Mouse (Mus musculus): ENCODE data around the gene Vamp2. TPM values are rescaled to one million over a fixed set of nuclear protein-coding genes. Genes with fewer than 3 reads are reported as not detected.

Vamp2 gene
- polyA plus RNA-seq, 1 experiment from 2014 or later = 81.5 TPM

GRCm38 (mm10) chr11:69109032-69109900, 21.0 kb downstream of the Vamp2 start:
- H3K9me3 ChIP-seq (ENCODE audit: low read length) = no peaks in the 10 kb centered on the region
- WGBS = 85% methylated on average over 13 of the region's 13 CpGs
- H3K27me3 ChIP-seq (ENCODE audit: insufficient read depth, low read length) = no peaks in the 10 kb centered on the region
- H3K27ac ChIP-seq (ENCODE audit: low read length) = no peak overlapping the region
- no peak overlapping the region for H3K4me3 ChIP-seq (ENCODE audit: low read length)
- peaks cover 3% of the 10 kb centered on the region; the same call in 1 of the 2 replicates for H3K4me1 ChIP-seq (ENCODE audit: insufficient read depth, low read length)
- H3K9ac ChIP-seq (replicated peaks; ENCODE audit: low read length) = no peak overlapping the region
- H3K4me2 ChIP-seq (replicated peaks; ENCODE audit: low read depth, low read length) = no peak overlapping the region
- no peak for ATAC-seq (ENCODE audit: low FRiP score, low TSS enrichment)
- H3K36me3 ChIP-seq (ENCODE audit: insufficient read depth, low read length) = peaks cover 41% of the 10 kb centered on the region

GRCm38 (mm10) chr11:69110319-69111046, 22.2 kb downstream of the Vamp2 start:
- Histone ChIP-seq H3K9ac (replicated peaks; ENCODE audit: low read length) (peak overlapping the region; percentile 59), H3K4me2 (replicated peaks; ENCODE audit: low read depth, low read length) (peak overlapping the region; percentile 60), H3K4me1 (ENCODE audit: insufficient read depth, low read length) (peaks cover 3% of the 10 kb centered on the region; the same call in 1 of the 2 replicates), H3K27ac (ENCODE audit: low read length) (peak overlapping the region; percentile 46), H3K4me3 (ENCODE audit: low read length) (peak overlapping the region; percentile 51), H3K36me3 (ENCODE audit: insufficient read depth, low read length) (peaks cover 29% of the 10 kb centered on the region), H3K9me3 (ENCODE audit: low read length) (no peaks in the 10 kb centered on the region), H3K27me3 (ENCODE audit: insufficient read depth, low read length) (no peaks in the 10 kb centered on the region)
- peak; percentile 66; the same call in 1 of the 2 replicates for ATAC-seq (ENCODE audit: low FRiP score, low TSS enrichment)
- under 1% methylated on average over 30 of the region's 30 CpGs for WGBS

- no peaks in the 10 kb centered on the region for H3K9me3 ChIP-seq (ENCODE audit: low read length)
- 3% methylated on average over 21 of the region's 21 CpGs for WGBS
- peak overlapping the region; percentile 59 for H3K9ac ChIP-seq (replicated peaks; ENCODE audit: low read length)
- H3K27ac ChIP-seq (ENCODE audit: low read length) = no peak overlapping the region
- peak overlapping the region; percentile 51 for H3K4me3 ChIP-seq (ENCODE audit: low read length)
- no peak; the same call in 1 of the 2 replicates for ATAC-seq (ENCODE audit: low FRiP score, low TSS enrichment)
- peaks cover 3% of the 10 kb centered on the region; the same call in 1 of the 2 replicates for H3K4me1 ChIP-seq (ENCODE audit: insufficient read depth, low read length)
- H3K4me2 ChIP-seq (replicated peaks; ENCODE audit: low read depth, low read length) = peak overlapping the region; percentile 60
- peaks cover 22% of the 10 kb centered on the region for H3K36me3 ChIP-seq (ENCODE audit: insufficient read depth, low read length)
- no peaks in the 10 kb centered on the region for H3K27me3 ChIP-seq (ENCODE audit: insufficient read depth, low read length)
These were observed 22.9 kb downstream of the Vamp2 start for GRCm38 (mm10) chr11:69111051-69111810.

GRCm38 (mm10) chr11:69111865-69112264, 23.6 kb downstream of the Vamp2 start:
- H3K4me1 ChIP-seq (ENCODE audit: insufficient read depth, low read length) = peaks cover 3% of the 10 kb centered on the region; the same call in 1 of the 2 replicates
- H3K4me3 ChIP-seq (ENCODE audit: low read length) = no peak overlapping the region
- no peak overlapping the region for H3K27ac ChIP-seq (ENCODE audit: low read length)
- no peaks in the 10 kb centered on the region for H3K9me3 ChIP-seq (ENCODE audit: low read length)
- 55% methylated on average over 4 of the region's 4 CpGs for WGBS
- no peaks in the 10 kb centered on the region for H3K27me3 ChIP-seq (ENCODE audit: insufficient read depth, low read length)
- no peak for ATAC-seq (ENCODE audit: low FRiP score, low TSS enrichment)
- H3K9ac ChIP-seq (replicated peaks; ENCODE audit: low read length) = no peak overlapping the region; the same call in 1 of the 2 replicates
- no peak overlapping the region; the same call in 1 of the 2 replicates for H3K4me2 ChIP-seq (replicated peaks; ENCODE audit: low read depth, low read length)
- peaks cover 19% of the 10 kb centered on the region for H3K36me3 ChIP-seq (ENCODE audit: insufficient read depth, low read length)

- WGBS = 78% methylated on average over 3 of the region's 3 CpGs
- H3K27ac ChIP-seq (ENCODE audit: low read length) = no peak overlapping the region
- no peaks in the 10 kb centered on the region for H3K9me3 ChIP-seq (ENCODE audit: low read length)
- H3K9ac ChIP-seq (replicated peaks; ENCODE audit: low read length) = no peak overlapping the region
- no peak overlapping the region for H3K4me2 ChIP-seq (replicated peaks; ENCODE audit: low read depth, low read length)
- no peaks in the 10 kb centered on the region for H3K36me3 ChIP-seq (ENCODE audit: insufficient read depth, low read length)
- no peak overlapping the region for H3K4me3 ChIP-seq (ENCODE audit: low read length)
- peaks cover 12% of the 10 kb centered on the region for H3K4me1 ChIP-seq (ENCODE audit: insufficient read depth, low read length)
- no peaks in the 10 kb centered on the region for H3K27me3 ChIP-seq (ENCODE audit: insufficient read depth, low read length)
- no peak for ATAC-seq (ENCODE audit: low FRiP score, low TSS enrichment)
These were observed 25.7 kb downstream of the Vamp2 start for GRCm38 (mm10) chr11:69114018-69114417.

GRCm38 (mm10) chr11:69114621-69115020, 26.3 kb downstream of the Vamp2 start:
- Histone ChIP-seq H3K4me1 (ENCODE audit: insufficient read depth, low read length) (peaks cover 18% of the 10 kb centered on the region), H3K27ac (ENCODE audit: low read length) (no peak overlapping the region), H3K36me3 (ENCODE audit: insufficient read depth, low read length) (no peaks in the 10 kb centered on the region), H3K9ac (replicated peaks; ENCODE audit: low read length) (no peak overlapping the region), H3K4me2 (replicated peaks; ENCODE audit: low read depth, low read length) (no peak overlapping the region), H3K9me3 (ENCODE audit: low read length) (no peaks in the 10 kb centered on the region), H3K27me3 (ENCODE audit: insufficient read depth, low read length) (no peaks in the 10 kb centered on the region), H3K4me3 (ENCODE audit: low read length) (no peak overlapping the region)
- 83% methylated on average over 3 of the region's 3 CpGs for WGBS
- ATAC-seq (ENCODE audit: low FRiP score, low TSS enrichment) = no peak

GRCm38 (mm10) chr11:69116843-69117242, 28.6 kb downstream of the Vamp2 start:
- Histone ChIP-seq H3K27ac (ENCODE audit: low read length) (no peak overlapping the region), H3K9ac (replicated peaks; ENCODE audit: low read length) (no peak overlapping the region), H3K4me2 (replicated peaks; ENCODE audit: low read depth, low read length) (peak overlapping the region; percentile 88; the same call in 1 of the 2 replicates), H3K27me3 (ENCODE audit: insufficient read depth, low read length) (no peaks in the 10 kb centered on the region), H3K4me1 (ENCODE audit: insufficient read depth, low read length) (peaks cover 25% of the 10 kb centered on the region), H3K36me3 (ENCODE audit: insufficient read depth, low read length) (no peaks in the 10 kb centered on the region), H3K9me3 (ENCODE audit: low read length) (no peaks in the 10 kb centered on the region), H3K4me3 (ENCODE audit: low read length) (peak overlapping the region; percentile 85; the same call in 1 of the 2 replicates)
- no peak for ATAC-seq (ENCODE audit: low FRiP score, low TSS enrichment)
- WGBS = 48% methylated on average over 5 of the region's 5 CpGs

GRCm38 (mm10) chr11:69117737-69118695, 29.7 kb downstream of the Vamp2 start:
- Histone ChIP-seq H3K4me2 (replicated peaks; ENCODE audit: low read depth, low read length) (peak overlapping the region; percentile 88), H3K27me3 (ENCODE audit: insufficient read depth, low read length) (no peaks in the 10 kb centered on the region), H3K36me3 (ENCODE audit: insufficient read depth, low read length) (no peaks in the 10 kb centered on the region), H3K4me3 (ENCODE audit: low read length) (peak overlapping the region; percentile 85), H3K9me3 (ENCODE audit: low read length) (no peaks in the 10 kb centered on the region), H3K9ac (replicated peaks; ENCODE audit: low read length) (peak overlapping the region; percentile 80), H3K27ac (ENCODE audit: low read length) (peak overlapping the region; percentile 77), H3K4me1 (ENCODE audit: insufficient read depth, low read length) (peaks cover 25% of the 10 kb centered on the region)
- WGBS = 0% methylated on average over 43 of the region's 45 CpGs
- ATAC-seq (ENCODE audit: low FRiP score, low TSS enrichment) = peak; percentile 13; the same call in 1 of the 2 replicates

All from kidney, embryonic 16.5 days (tissue).